25 mouse cellular contexts compared by ENCODE assay signal in the genomic region with DNA sequence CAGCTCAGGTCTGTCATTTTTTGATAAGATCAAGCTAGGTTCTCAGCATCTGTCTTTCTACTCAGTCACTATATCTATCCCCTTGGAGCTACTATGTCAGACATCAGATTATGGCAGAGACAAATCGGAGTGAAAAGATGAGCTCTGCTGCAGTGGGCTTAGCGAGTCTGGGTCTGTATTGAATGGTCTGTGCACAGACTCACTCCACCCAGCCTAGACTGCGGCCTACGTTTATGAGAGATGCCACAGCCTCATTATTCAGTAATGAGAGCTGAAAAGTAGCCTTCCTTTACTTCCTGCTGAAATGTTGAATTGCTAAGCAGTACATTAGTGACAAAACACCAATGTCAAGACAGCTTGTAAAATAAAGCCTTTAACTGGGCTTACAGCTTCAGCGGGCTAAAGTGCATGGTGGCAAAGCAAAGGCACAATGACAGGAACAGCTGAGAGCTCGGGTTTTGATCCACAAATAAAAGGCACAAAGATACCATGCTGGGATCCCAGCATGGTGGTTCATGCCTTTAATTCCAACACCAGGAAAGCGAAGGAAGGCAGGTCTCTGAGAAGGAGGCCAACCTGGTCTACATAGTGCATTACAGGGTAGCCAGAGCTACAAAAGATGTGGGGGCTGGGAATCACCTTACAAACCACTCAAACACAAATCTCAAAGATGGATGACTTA. TPM values are rescaled to one million over a fixed set of nuclear protein-coding genes. Genes with fewer than 3 reads are reported as not detected.
DNase-seq lines count a peak whose midpoint lies in the region; ATAC-seq and TF ChIP-seq lines count a peak whose summit lies in the region.
"Had no signal": no experiment of that assay in that cellular context is flagged by ENCODE, and none has a peak within 500 bp of the region (broad histone marks: within the 10 kb centered on the region; RNA-seq: fewer than 3 reads in every experiment).

No protein-coding gene starts in this region.

- H3K9ac ChIP-seq in forebrain, embryonic 11.5 days (ENCODE audit: low read length): no peak overlapping the region
- no peak overlapping the region for H3K9ac ChIP-seq in forebrain, embryonic 15.5 days (replicated peaks)
- no peak overlapping the region for H3K9ac ChIP-seq in forebrain, postnatal 0 days
- no peak overlapping the region for H3K9ac ChIP-seq in forebrain, embryonic 12.5 days
- no peak overlapping the region for H3K9ac ChIP-seq in midbrain, embryonic 13.5 days (replicated peaks)
- H3K9ac ChIP-seq in midbrain, embryonic 14.5 days (replicated peaks; ENCODE audit: low read length): no peak overlapping the region
- H3K9ac ChIP-seq: embryonic facial prominence, embryonic 13.5 days; heart, embryonic 13.5 days; hindbrain, embryonic 12.5 days; hindbrain, embryonic 15.5 days had no signal

- 30% methylated on average over 7 of the region's 7 CpGs for WGBS in forebrain, embryonic 11.5 days
- 19% methylated on average over 7 of the region's 7 CpGs for WGBS in forebrain, embryonic 15.5 days
- 20% methylated on average over 7 of the region's 7 CpGs for WGBS in forebrain, postnatal 0 days
- 16% methylated on average over 7 of the region's 7 CpGs for WGBS in forebrain, embryonic 12.5 days
- 25% methylated on average over 7 of the region's 7 CpGs for WGBS in midbrain, embryonic 13.5 days
- 15% methylated on average over 7 of the region's 7 CpGs for WGBS in midbrain, embryonic 14.5 days

- peak; percentile 33; the same call in 1 of the 2 replicates for ATAC-seq in forebrain, embryonic 11.5 days (replicated peaks; ENCODE audit: low FRiP score)
- ATAC-seq in forebrain, embryonic 15.5 days (replicated peaks): no peak
- peak; percentile 27; the same call in 1 of the 2 replicates for ATAC-seq in forebrain, postnatal 0 days
- no peak for ATAC-seq in forebrain, embryonic 12.5 days (ENCODE audit: low FRiP score)
- ATAC-seq in midbrain, embryonic 13.5 days: peak; percentile 78; the same call in 1 of the 2 replicates
- no peak for ATAC-seq in midbrain, embryonic 14.5 days (ENCODE audit: low FRiP score, low TSS enrichment)
- ATAC-seq: intestine, postnatal 0 days had no signal

- no peak for TF ChIP-seq CTCF in forebrain, postnatal 0 days (IDR thresholded peaks at IDR 0.05; ENCODE audit: low read depth)

- no peak overlapping the region for H3K27ac ChIP-seq in forebrain, embryonic 11.5 days (ENCODE audit: low read depth, low read length)
- no peak overlapping the region for H3K27ac ChIP-seq in forebrain, embryonic 15.5 days (replicated peaks)
- no peak overlapping the region for H3K27ac ChIP-seq in forebrain, postnatal 0 days (ENCODE audit: low read depth, low read length)
- no peak overlapping the region for H3K27ac ChIP-seq in forebrain, embryonic 12.5 days
- H3K27ac ChIP-seq in midbrain, embryonic 13.5 days: no peak overlapping the region
- no peak overlapping the region for H3K27ac ChIP-seq in midbrain, embryonic 14.5 days (replicated peaks; ENCODE audit: low read depth, low read length)
- H3K27ac ChIP-seq: embryonic facial prominence, embryonic 10.5 days; embryonic facial prominence, embryonic 13.5 days; gastrocnemius, adult 2 months; heart, adult 2 months; heart, embryonic 10.5 days; heart, embryonic 13.5 days; hindbrain, embryonic 12.5 days; hindbrain, embryonic 15.5 days had no signal

- H3K4me3 ChIP-seq in forebrain, embryonic 11.5 days (ENCODE audit: low read depth, low read length): no peak overlapping the region
- H3K4me3 ChIP-seq in forebrain, embryonic 15.5 days: no peak overlapping the region
- no peak overlapping the region for H3K4me3 ChIP-seq in forebrain, postnatal 0 days (ENCODE audit: low read depth, low read length)
- H3K4me3 ChIP-seq in forebrain, embryonic 12.5 days (replicated peaks): no peak overlapping the region
- H3K4me3 ChIP-seq in midbrain, embryonic 13.5 days (replicated peaks): no peak overlapping the region
- no peak overlapping the region for H3K4me3 ChIP-seq in midbrain, embryonic 14.5 days (replicated peaks; ENCODE audit: low read depth, low read length)
- H3K4me3 ChIP-seq: embryonic facial prominence, embryonic 10.5 days; embryonic facial prominence, embryonic 13.5 days; erythroblast, embryonic 14.5 days; gastrocnemius, adult 2 months; heart, adult 2 months; heart, embryonic 10.5 days; heart, embryonic 13.5 days; hindbrain, embryonic 12.5 days; hindbrain, embryonic 15.5 days had no signal

- intact Hi-C loops in gastrocnemius, postnatal 14 days (cut with DNase I; ENCODE audit: low total_unique reads): no loop called here

- no peak overlapping the region for H3K4me2 ChIP-seq in forebrain, embryonic 11.5 days (ENCODE audit: low read depth, low read length, severe bottlenecking)
- H3K4me2 ChIP-seq in forebrain, embryonic 15.5 days (replicated peaks): no peak overlapping the region
- no peak overlapping the region for H3K4me2 ChIP-seq in forebrain, postnatal 0 days (ENCODE audit: low read depth)
- H3K4me2 ChIP-seq in forebrain, embryonic 12.5 days: no peak overlapping the region
- no peak overlapping the region for H3K4me2 ChIP-seq in midbrain, embryonic 13.5 days (replicated peaks)
- no peak overlapping the region for H3K4me2 ChIP-seq in midbrain, embryonic 14.5 days (ENCODE audit: low read length)
- H3K4me2 ChIP-seq: embryonic facial prominence, embryonic 13.5 days; heart, embryonic 13.5 days; hindbrain, embryonic 12.5 days; hindbrain, embryonic 15.5 days had no signal

- no peak for DNase-seq in forebrain, embryonic 11.5 days (ENCODE audit: low spot score)
- no peak for DNase-seq in forebrain, postnatal 0 days
- DNase-seq in midbrain, embryonic 14.5 days: no peak
- no peak for DNase-seq in gastrocnemius, postnatal 14 days
- DNase-seq: adrenal gland, adult 2 months; adrenal gland, postnatal 14 days; cerebellum, adult 11-12 months; cerebellum, adult 8-10 months; cerebellum, postnatal 10 days; cerebellum, postnatal 36 days; embryo, embryonic 11 days; gastrocnemius, adult 2 months; gastrocnemius, postnatal 25 days; heart, adult 2 months had no signal

- H3K36me3 ChIP-seq in forebrain, embryonic 11.5 days (ENCODE audit: control insufficient read depth, insufficient read depth, low read length): no peaks in the 10 kb centered on the region
- H3K36me3 ChIP-seq in forebrain, embryonic 15.5 days: no peaks in the 10 kb centered on the region
- no peaks in the 10 kb centered on the region for H3K36me3 ChIP-seq in forebrain, postnatal 0 days (ENCODE audit: insufficient read depth)
- H3K36me3 ChIP-seq in forebrain, embryonic 12.5 days (replicated peaks): no peaks in the 10 kb centered on the region
- no peaks in the 10 kb centered on the region for H3K36me3 ChIP-seq in midbrain, embryonic 13.5 days
- H3K36me3 ChIP-seq in midbrain, embryonic 14.5 days (ENCODE audit: control insufficient read depth, insufficient read depth, low read length): no peaks in the 10 kb centered on the region
- H3K36me3 ChIP-seq: embryonic facial prominence, embryonic 10.5 days; embryonic facial prominence, embryonic 13.5 days; heart, embryonic 10.5 days; heart, embryonic 13.5 days; hindbrain, embryonic 12.5 days; hindbrain, embryonic 15.5 days had no signal

- H3K9me3 ChIP-seq in forebrain, embryonic 11.5 days (ENCODE audit: control insufficient read depth, low read length): no peaks in the 10 kb centered on the region
- no peaks in the 10 kb centered on the region for H3K9me3 ChIP-seq in forebrain, embryonic 15.5 days
- no peaks in the 10 kb centered on the region for H3K9me3 ChIP-seq in forebrain, postnatal 0 days (ENCODE audit: low read length)
- no peaks in the 10 kb centered on the region for H3K9me3 ChIP-seq in forebrain, embryonic 12.5 days
- H3K9me3 ChIP-seq in midbrain, embryonic 13.5 days: no peaks in the 10 kb centered on the region
- H3K9me3 ChIP-seq in midbrain, embryonic 14.5 days (ENCODE audit: control insufficient read depth, low read length): no peaks in the 10 kb centered on the region
- H3K9me3 ChIP-seq: embryonic facial prominence, embryonic 10.5 days; embryonic facial prominence, embryonic 13.5 days; heart, embryonic 10.5 days; heart, embryonic 13.5 days; hindbrain, embryonic 12.5 days; hindbrain, embryonic 15.5 days had no signal

- H3K4me1 ChIP-seq in forebrain, embryonic 11.5 days (replicated peaks; ENCODE audit: control insufficient read depth, insufficient read depth, low read length): no peaks in the 10 kb centered on the region
- no peaks in the 10 kb centered on the region for H3K4me1 ChIP-seq in forebrain, embryonic 15.5 days
- H3K4me1 ChIP-seq in forebrain, postnatal 0 days (ENCODE audit: insufficient read depth): no peaks in the 10 kb centered on the region
- peaks cover 4% of the 10 kb centered on the region; the same call in 1 of the 2 replicates for H3K4me1 ChIP-seq in forebrain, embryonic 12.5 days
- H3K4me1 ChIP-seq in midbrain, embryonic 13.5 days (replicated peaks): no peaks in the 10 kb centered on the region
- no peaks in the 10 kb centered on the region for H3K4me1 ChIP-seq in midbrain, embryonic 14.5 days (ENCODE audit: control insufficient read depth, insufficient read depth, low read length)
- H3K4me1 ChIP-seq: heart, embryonic 13.5 days; hindbrain, embryonic 12.5 days; hindbrain, embryonic 15.5 days had no signal

- H3K27me3 ChIP-seq in forebrain, embryonic 11.5 days (ENCODE audit: control insufficient read depth, insufficient read depth, low read length): no peaks in the 10 kb centered on the region
- no peaks in the 10 kb centered on the region for H3K27me3 ChIP-seq in forebrain, embryonic 15.5 days
- H3K27me3 ChIP-seq in forebrain, postnatal 0 days (ENCODE audit: insufficient read depth, low read length): no peaks in the 10 kb centered on the region
- peaks cover 18% of the 10 kb centered on the region for H3K27me3 ChIP-seq in forebrain, embryonic 12.5 days
- H3K27me3 ChIP-seq in midbrain, embryonic 13.5 days: no peaks in the 10 kb centered on the region
- H3K27me3 ChIP-seq in midbrain, embryonic 14.5 days (ENCODE audit: control insufficient read depth, insufficient read depth, low read length): no peaks in the 10 kb centered on the region
- H3K27me3 ChIP-seq: embryonic facial prominence, embryonic 13.5 days; heart, embryonic 13.5 days; hindbrain, embryonic 12.5 days; hindbrain, embryonic 15.5 days had no signal

RNA-seq across cellular contexts. Expression of a gene that starts 28.7 kb away (rescaled TPM):
- polyA plus RNA-seq in forebrain, embryonic 11.5 days (2014; fragmentation: Nextera tagmentation; extraction: Ambion mirVana): 72.6 and 72.7 TPM in 2 replicates
- 43.0 and 48.1 TPM in 2 replicates for polyA plus RNA-seq in forebrain, embryonic 15.5 days (2015; fragmentation: Nextera tagmentation; extraction: Ambion mirVana)
- total RNA-seq in forebrain, postnatal 0 days (2014; rRNA removed): 17.2 and 24.2 TPM in 2 replicates
- 11.3 and 22.3 TPM in 2 replicates for polyA plus RNA-seq in forebrain, postnatal 0 days (2015; fragmentation: Nextera tagmentation; extraction: Ambion mirVana)
- 65.6 and 82.4 TPM in 2 replicates for polyA plus RNA-seq in forebrain, embryonic 12.5 days (2016; fragmentation: Nextera tagmentation; extraction: Ambion mirVana)
- polyA plus RNA-seq in midbrain, embryonic 13.5 days (2015; fragmentation: Nextera tagmentation; extraction: Ambion mirVana): 42.9 and 43.5 TPM in 2 replicates
- 24.5 and 33.6 TPM in 2 replicates for polyA plus RNA-seq in midbrain, embryonic 14.5 days (2014; fragmentation: Nextera tagmentation; extraction: Ambion mirVana)
- total RNA-seq in gastrocnemius, postnatal 14 days (2021): 10 to 100 TPM; 48.2 to 50.7 TPM

Comparison
In these comparisons a context has a peak if more than half of its experiments do, and no peak if none do; other contexts are left out.
1. ATAC-seq: peak in forebrain, embryonic 11.5 days (single experiment), forebrain, postnatal 0 days (single experiment) and midbrain, embryonic 13.5 days (single experiment); none in forebrain, embryonic 15.5 days (single experiment), forebrain, embryonic 12.5 days (single experiment) and midbrain, embryonic 14.5 days (single experiment).